Mouse (Mus musculus) liver, adult 2 months (tissue): ENCODE measurements around the gene Agrp.

ENCODE experiments used
- CTCF ChIP-seq: fragments of 200-500 bp; IDR thresholded peaks from 2 replicates; pipeline ENCODE4 v1.5.1; 2011; ENCODE audit warnings: low read depth, low read length, control low read depth
- POLR2A ChIP-seq: fragments of 200-500 bp; IDR thresholded peaks from 2 replicates; pipeline ENCODE4 v1.6.1; 2011; ENCODE audit warnings: low read length, control low read depth; ENCODE audit not compliant: insufficient read depth; ENCODE audit errors: extremely low read depth

- TF ChIP-seq CTCF (no peak), POLR2A (no peak)
Measured at GRCm38 (mm10) chr8:105617451-105618278, 19.5 kb downstream of the Agrp start.
